Mouse (Mus musculus) thymus, adult 18-20 months (tissue): ENCODE data around the gene Gm10300.

Experiments used
- DNase-seq, 2 experiments: peaks; one replicate each; pipeline ENCODE4 v3.0.0; 2022; ENCODE audit warnings: mixed read lengths in 2 of 2

Gene Gm10300

DNA sequence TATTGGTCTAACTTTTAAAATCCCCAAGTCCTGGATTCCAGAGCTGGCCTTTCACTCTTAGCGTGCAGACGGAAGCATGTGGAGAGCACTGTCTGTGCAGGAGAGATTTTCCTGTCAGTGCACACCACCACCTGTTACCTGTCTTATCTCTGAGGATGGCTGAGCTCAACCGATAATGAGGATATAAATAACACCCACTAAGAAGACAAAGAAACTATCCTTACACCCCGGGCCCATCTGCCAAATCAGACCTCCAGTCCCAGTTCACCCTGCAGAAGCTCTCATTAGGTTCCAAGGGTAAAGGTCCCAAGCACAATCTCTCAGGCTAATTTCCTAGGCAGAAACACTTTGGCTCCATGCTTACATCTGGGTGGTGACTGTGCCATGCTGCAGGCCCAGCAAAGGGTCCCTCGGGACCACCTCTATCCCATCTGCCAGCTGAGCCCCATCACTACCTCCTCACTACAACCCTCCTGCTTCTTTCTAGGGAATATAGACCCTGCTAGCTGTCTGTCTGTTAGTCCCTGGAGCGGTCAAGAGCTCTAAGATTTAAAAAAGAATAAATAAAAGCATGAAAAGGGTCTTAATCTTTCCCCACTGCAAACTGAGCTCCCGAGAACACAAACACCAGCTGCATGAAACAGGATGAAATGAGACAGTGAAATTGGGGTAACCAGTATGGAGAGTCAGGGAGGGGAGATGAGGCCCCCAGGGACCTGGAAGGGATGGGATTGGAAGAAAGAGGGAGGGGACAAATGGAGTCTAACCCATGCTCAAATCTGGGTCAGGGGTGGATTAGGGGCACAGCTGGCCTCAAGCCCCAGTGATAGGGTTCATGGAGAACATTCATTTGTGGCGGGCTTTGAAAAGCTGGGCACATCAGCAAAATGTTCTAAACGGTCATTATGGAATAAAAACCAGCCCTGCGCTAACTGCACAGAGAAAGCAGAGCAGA lies 22.9 kb upstream of the Gm10300 start:
- DNase-seq = no peak

GRCm38 (mm10) chr4:132057311-132057710 lies 17.2 kb upstream of the Gm10300 start:
- no peak for DNase-seq

GRCm38 (mm10) chr4:132059541-132059940 lies 15.0 kb upstream of the Gm10300 start:
- DNase-seq = no peak

DNA sequence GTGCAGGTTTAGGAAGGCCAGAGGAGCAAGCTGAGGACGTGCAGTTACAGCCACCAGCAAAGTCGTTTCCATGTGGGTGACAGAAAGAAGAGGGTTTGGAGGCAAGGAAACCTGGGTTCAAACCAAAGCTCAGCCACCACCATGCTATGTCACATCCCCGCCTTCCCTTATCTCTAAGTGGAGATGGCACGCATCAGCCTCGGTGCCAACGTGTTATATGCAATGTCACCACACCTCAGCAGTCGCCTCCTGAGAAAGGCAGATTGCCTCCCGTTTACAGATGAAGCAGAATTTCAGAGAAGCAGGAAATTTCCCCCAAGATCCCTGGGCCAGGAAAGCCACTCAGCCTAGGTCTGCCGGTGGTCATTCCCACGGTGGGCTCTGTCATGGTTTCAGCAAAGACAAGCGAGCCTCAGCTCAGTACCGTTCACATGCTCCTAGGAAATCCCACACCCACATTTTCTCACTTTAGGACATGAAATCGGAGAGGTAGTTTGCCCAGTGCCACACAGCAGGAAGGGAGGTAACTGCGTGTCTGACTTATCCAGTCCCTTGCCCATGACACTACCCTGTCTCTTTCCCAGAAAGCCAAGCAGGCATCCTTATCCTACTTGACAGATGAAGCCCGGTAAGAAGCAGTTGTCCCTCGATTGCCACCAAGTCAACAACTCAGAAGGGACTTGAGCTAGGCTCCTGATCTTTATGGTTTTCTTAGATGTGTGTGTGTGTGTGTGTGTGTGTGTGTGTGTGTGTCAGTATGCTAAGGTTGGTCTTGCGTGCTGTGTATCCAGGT lies 14.3 kb upstream of the Gm10300 start:
- no peak for DNase-seq

- no peak for DNase-seq
Observed at GRCm38 (mm10) chr4:132062289-132062688, 12.2 kb upstream of the Gm10300 start.

GRCm38 (mm10) chr4:132062934-132063884 lies 11.3 kb upstream of the Gm10300 start:
- no peak for DNase-seq

DNA sequence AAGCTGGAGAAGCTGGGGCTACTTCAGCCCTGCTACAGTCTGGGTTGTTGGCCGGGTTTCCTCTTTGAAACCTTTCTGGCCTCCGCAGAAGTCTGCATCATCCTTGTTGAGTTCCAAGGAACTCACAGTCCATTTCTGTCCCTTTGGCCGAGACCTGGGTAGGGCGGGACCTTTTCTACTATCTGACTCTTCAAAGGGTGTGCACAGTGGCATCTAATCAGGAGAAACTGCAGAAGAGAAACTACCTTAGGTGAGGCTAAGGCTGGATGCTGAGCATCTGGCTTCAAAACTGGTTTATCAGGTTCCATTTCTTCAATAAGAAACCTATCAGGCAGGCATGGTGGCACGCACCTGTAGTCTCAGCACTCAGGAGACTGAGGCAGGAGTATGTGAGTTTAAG lies 9.9 kb upstream of the Gm10300 start:
- DNase-seq = no peak

DNA sequence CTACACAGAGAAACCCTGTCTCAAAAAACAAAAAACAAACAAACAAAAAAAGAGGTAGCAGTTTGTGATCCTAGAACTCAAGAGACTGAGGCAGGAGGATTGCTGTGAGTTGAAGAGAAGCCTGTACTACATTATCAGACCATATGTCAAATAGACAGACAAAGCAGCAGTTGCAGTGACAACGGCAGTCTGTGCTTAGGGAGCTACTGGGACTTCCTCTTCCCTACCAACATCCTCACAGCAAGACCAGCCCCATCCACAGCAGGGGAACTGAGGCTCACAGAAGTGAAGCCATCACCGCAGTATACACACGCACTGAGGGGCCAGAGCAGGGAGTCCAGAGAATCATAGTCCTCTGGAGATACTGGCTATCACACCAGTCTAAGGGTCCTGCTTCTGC lies 8.9 kb upstream of the Gm10300 start:
- DNase-seq = no peak

GRCm38 (mm10) chr4:132066101-132066773 lies 8.3 kb upstream of the Gm10300 start:
- DNase-seq = no peak

- DNase-seq = no peak
Observed at GRCm38 (mm10) chr4:132067112-132067937, 7.2 kb upstream of the Gm10300 start.

GRCm38 (mm10) chr4:132067938-132068235 lies 6.6 kb upstream of the Gm10300 start:
- no peak for DNase-seq

GRCm38 (mm10) chr4:132071674-132072073 lies 2.8 kb upstream of the Gm10300 start:
- DNase-seq = no peak

- no peak for DNase-seq
Observed at GRCm38 (mm10) chr4:132072156-132072555, 2.3 kb upstream of the Gm10300 start.

DNA sequence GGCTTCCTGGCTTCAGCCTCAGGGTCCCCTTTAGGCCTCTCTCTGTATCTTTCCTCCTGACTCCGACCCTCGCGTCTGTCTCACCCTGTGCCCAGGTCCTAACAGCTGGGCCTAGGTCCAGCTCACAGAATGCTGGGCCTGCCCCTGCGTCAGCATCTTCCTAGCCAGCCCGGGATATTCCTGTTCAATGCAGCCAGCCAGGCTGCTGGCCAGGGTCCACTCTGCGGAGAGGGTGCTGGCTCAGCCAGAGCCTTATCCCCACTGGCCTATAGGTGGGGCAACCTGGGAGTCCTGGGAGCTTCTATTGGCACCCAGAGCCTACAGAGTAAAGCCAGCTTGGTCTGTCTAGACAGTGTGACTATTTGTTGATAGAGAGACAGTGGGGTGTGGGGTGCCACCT lies 1.6 kb upstream of the Gm10300 start:
- no peak for DNase-seq

GRCm38 (mm10) chr4:132074933-132075769 lies 654 bp downstream of the Gm10300 start, which contains the start of gene Epb41:
Epb41 (minus strand) TSS chr4:132075321.
- DNase-seq = peak; percentile 99

GRCm38 (mm10) chr4:132075796-132076195 lies 1.3 kb downstream of the Gm10300 start:
- no peak for DNase-seq

- no peak for DNase-seq
Observed at GRCm38 (mm10) chr4:132076480-132077405, 2.2 kb downstream of the Gm10300 start.

- no peak for DNase-seq
Observed at GRCm38 (mm10) chr4:132077445-132077844, 2.9 kb downstream of the Gm10300 start.

- no peak for DNase-seq
Observed at GRCm38 (mm10) chr4:132078296-132078714, 3.8 kb downstream of the Gm10300 start.
